Mouse (Mus musculus): ENCODE results near the gene Ccdc82. TPM values are rescaled to one million over a fixed set of nuclear protein-coding genes. Genes with fewer than 3 reads are reported as not detected.

Ccdc82 gene
- polyA plus RNA-seq (2012; rRNA removed): 16.5 and 18.1 TPM in 2 replicates

DNA sequence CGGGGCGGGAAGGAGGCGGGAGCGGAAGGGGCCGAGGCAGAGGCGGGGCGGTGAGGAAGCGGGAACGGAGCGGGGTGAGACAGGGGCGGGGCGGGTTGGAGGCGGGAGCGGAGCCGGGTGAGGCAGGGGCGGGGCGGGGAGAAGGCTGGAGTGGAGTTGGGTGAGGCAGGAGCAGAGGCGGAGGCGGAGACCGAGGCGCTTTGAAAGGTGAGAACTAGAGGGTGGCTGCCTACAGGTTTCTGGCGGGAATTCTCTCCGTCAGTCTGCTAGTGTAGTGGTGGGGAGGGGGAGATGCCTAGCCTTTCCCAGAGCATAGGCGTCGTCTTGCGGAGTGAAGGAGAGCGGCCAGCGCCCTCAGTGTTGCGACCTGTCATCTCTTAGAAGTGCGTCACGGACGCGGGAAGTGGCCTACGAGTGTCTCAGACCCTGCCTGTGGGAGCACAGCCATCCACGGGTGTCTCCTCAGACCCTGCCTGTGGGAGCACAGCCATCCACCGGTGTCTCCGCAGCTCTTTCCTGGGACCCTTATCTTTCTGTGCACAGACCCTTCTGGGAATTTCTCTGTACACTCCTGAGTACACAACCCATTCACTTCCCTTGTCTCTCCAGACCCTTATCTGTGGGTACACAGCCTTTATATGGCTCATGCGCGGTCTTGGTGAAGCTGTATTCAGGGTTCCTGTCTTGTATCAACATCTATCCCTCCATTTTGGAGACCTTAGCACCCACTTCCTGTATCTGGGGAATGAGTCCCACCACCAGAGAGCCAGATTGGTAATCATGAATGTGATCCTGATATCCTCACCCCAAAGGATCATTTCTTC, at the start of gene Ccdc82:
TSS of gene Ccdc82 (plus strand) at position 141 of the 824 bp plus-strand sequence.

DNA sequence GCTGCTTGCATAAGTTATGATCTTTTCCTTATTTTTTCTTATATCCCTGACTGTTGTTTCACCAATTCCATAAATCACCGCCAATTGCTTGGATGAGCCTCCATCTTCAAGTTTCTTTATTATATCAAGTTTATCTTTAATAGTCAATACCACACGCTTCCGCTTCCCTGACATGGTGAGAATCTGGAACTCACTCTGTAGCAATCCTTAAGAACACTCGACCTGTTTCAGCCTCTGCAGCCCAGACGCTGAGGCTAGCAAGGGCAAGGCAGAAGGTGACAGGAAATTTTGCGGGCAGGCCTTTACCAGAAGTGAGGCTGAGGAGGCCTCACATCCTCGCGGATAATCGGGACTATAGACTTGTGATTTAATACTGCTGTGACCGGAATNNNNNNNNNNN, 1.3 kb upstream of the Ccdc82 start, which contains the start of gene Jrkl:
TSS of gene Jrkl (minus strand) at position 349 of the 400 bp plus-strand sequence.

DNA sequence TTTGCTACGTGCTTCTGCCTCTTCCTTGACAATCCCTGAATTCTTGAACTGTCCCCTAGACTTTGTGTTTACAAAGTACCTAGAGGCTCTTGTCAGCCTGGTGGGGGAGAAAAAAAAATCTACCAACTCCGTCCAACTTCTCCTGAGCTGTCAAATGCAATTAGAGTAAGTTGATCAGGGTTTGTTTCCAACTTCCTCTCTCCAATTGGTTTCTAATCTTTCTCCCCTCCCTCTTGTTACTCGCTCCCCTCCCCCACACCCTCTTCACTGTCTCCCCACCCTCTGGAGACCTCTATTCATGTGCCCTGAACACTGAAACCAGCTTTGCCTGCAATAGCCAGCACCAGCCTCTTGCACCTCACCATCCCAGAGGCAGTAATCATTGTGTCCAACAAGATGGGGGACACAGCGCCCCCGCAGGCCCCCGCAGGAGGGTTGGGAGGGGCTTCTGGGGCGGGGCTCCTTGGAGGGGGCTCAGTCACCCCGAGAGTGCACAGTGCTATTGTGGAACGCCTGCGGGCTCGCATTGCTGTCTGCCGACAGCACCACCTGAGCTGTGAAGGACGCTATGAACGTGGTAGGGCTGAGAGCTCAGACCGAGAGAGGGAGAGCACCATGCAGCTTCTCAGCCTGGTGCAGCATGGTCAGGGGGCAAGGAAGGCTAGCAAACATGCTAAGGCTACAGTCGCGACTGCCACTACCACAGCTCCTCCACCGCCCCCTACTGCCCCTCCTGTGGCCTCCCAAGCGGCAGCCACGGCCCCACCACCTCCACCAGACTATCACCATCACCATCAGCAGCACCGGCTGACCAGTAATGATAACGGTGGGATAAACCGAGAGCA, 51.1 kb downstream of the Ccdc82 start, which contains the start of gene Maml2:
TSS of gene Maml2 (plus strand) at position 290 of the 845 bp plus-strand sequence.

Other genes with a start within 250 kb of the Ccdc82 start
- gene Jrkl, start 1.1 kb upstream of the Ccdc82 start, polyA plus RNA-seq (2012; rRNA removed): 5.7 and 7.9 TPM in 2 replicates
- 4.6 and 10.2 TPM in 2 replicates for gene Maml2, start 51.0 kb downstream of the Ccdc82 start, polyA plus RNA-seq (2012; rRNA removed)
- gene Gm17571, start 199.8 kb downstream of the Ccdc82 start, polyA plus RNA-seq (2012; rRNA removed): not detected in 2 replicates